Mouse (Mus musculus) erythroblast, embryonic 14.5 days (primary cell): ENCODE data around the gene Jmjd6.

ENCODE experiments used
- GATA1 ChIP-seq: IDR thresholded peaks from 2 replicates; pipeline ENCODE4 v1.6.1; 2012; ENCODE audit warnings: low read length, inconsistent platforms, mixed read lengths
- TAL1 ChIP-seq: IDR thresholded peaks from 3 replicates; pipeline ENCODE4 v1.6.1; 2012; ENCODE audit warnings: low read length, inconsistent platforms, mixed read lengths

DNA sequence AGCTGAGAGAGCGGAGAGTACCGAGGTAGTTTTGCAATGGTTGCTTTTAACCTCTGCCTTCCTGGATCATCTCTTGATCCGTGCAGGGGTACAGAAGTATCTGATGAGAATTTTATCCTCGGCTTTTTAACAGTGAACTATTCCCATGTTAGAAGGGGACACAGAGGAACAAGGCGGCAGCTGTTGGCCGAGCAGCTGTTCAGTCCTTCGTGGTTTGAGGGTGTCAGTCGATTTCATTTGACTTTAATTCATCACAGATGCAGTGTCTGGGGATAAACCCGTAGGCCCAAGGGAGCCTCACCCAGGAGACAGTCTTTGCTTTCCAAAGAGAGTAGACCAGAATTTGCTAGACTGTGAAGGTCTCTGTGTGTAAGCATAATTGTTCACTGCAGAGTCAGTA, 28.3 kb upstream of the Jmjd6 start:
- TF ChIP-seq GATA1 (no peak), TAL1 (no peak)
